Mouse (Mus musculus): ENCODE results near the gene Slc50a1. TPM values are rescaled to one million over a fixed set of nuclear protein-coding genes. Genes with fewer than 3 reads are reported as not detected.

Gene Slc50a1
- polyA plus RNA-seq (2015; fragmentation: Nextera tagmentation; extraction: Ambion mirVana) = 36.7 and 47.5 TPM in 2 replicates

GRCm38 (mm10) chr3:89270051-89270755 lies at the start of gene Slc50a1:
Gene Slc50a1 (minus strand): TSS chr3:89270570.

GRCm38 (mm10) chr3:89280606-89281511 lies 10.5 kb upstream of the Slc50a1 start, which contains the start of gene Efna1:
Gene Efna1 (minus strand): TSS chr3:89281142.

GRCm38 (mm10) chr3:89259076-89259475 lies 11.3 kb downstream of the Slc50a1 start, which contains the start of gene Dpm3:
Gene Dpm3 (plus strand): TSS chr3:89259358.

GRCm38 (mm10) chr3:89246261-89247100 lies 23.9 kb downstream of the Slc50a1 start, which contains the start of gene Trim46:
Gene Trim46 (minus strand): TSS chr3:89246309.

GRCm38 (mm10) chr3:89245688-89246171 lies 24.6 kb downstream of the Slc50a1 start, which contains the start of gene Krtcap2:
Gene Krtcap2 (plus strand): TSS chr3:89245966.

GRCm38 (mm10) chr3:89228836-89229235 lies 41.5 kb downstream of the Slc50a1 start, which contains the start of gene Muc1:
Gene Muc1 (plus strand): TSS chr3:89229057.

GRCm38 (mm10) chr3:89226900-89227299 lies 43.5 kb downstream of the Slc50a1 start, which contains the start of gene Mtx1:
Gene Mtx1 (minus strand): TSS chr3:89227088.

MicroRNAs encoded within 50 kb of the gene (microRNA counts, 519-probe panel; counts per million panel counts)
- microRNA mmu-miR-92b = 88.3 counts per million

Other genes with a start within 250 kb of the Slc50a1 start
- gene Rusc1, start 177.3 kb downstream of the Slc50a1 start, polyA plus RNA-seq (2015; fragmentation: Nextera tagmentation; extraction: Ambion mirVana) = 5.8 and 6.5 TPM in 2 replicates
- not detected in 2 replicates for gene Gm43738, start 169.5 kb downstream of the Slc50a1 start, polyA plus RNA-seq (2015; fragmentation: Nextera tagmentation; extraction: Ambion mirVana)
- gene Fdps, start 168.6 kb downstream of the Slc50a1 start, polyA plus RNA-seq (2015; fragmentation: Nextera tagmentation; extraction: Ambion mirVana) = 52.6 and 62.7 TPM in 2 replicates
- 37.9 and 48.2 TPM in 2 replicates for gene Pklr, start 134.4 kb downstream of the Slc50a1 start, polyA plus RNA-seq (2015; fragmentation: Nextera tagmentation; extraction: Ambion mirVana)
- 0.87 and 0.97 TPM in 2 replicates for gene Hcn3, start 110.4 kb downstream of the Slc50a1 start, polyA plus RNA-seq (2015; fragmentation: Nextera tagmentation; extraction: Ambion mirVana)
- 14.5 and 15.9 TPM in 2 replicates for gene Clk2, start 105.8 kb downstream of the Slc50a1 start, polyA plus RNA-seq (2015; fragmentation: Nextera tagmentation; extraction: Ambion mirVana)
- gene Scamp3, start 93.1 kb downstream of the Slc50a1 start, polyA plus RNA-seq (2015; fragmentation: Nextera tagmentation; extraction: Ambion mirVana) = 51.1 and 56.9 TPM in 2 replicates
- gene Fam189b, start 87.4 kb downstream of the Slc50a1 start, polyA plus RNA-seq (2015; fragmentation: Nextera tagmentation; extraction: Ambion mirVana) = 3.4 and 7.0 TPM in 2 replicates
- gene Gba, start 67.6 kb downstream of the Slc50a1 start, polyA plus RNA-seq (2015; fragmentation: Nextera tagmentation; extraction: Ambion mirVana) = 27.4 and 34.1 TPM in 2 replicates
- 4.1 and 6.7 TPM in 2 replicates for gene Thbs3, start 55.4 kb downstream of the Slc50a1 start, polyA plus RNA-seq (2015; fragmentation: Nextera tagmentation; extraction: Ambion mirVana)
- gene Mtx1, start 43.5 kb downstream of the Slc50a1 start, polyA plus RNA-seq (2015; fragmentation: Nextera tagmentation; extraction: Ambion mirVana) = 110 and 117 TPM in 2 replicates
- 0.24 and 0.66 TPM in 2 replicates for gene Muc1, start 41.5 kb downstream of the Slc50a1 start, polyA plus RNA-seq (2015; fragmentation: Nextera tagmentation; extraction: Ambion mirVana)
- 142 and 145 TPM in 2 replicates for gene Krtcap2, start 24.6 kb downstream of the Slc50a1 start, polyA plus RNA-seq (2015; fragmentation: Nextera tagmentation; extraction: Ambion mirVana)
- 0.10 and 0.32 TPM in 2 replicates for gene Trim46, start 24.3 kb downstream of the Slc50a1 start, polyA plus RNA-seq (2015; fragmentation: Nextera tagmentation; extraction: Ambion mirVana)
- 92.8 and 112 TPM in 2 replicates for gene Dpm3, start 11.2 kb downstream of the Slc50a1 start, polyA plus RNA-seq (2015; fragmentation: Nextera tagmentation; extraction: Ambion mirVana)
- 12.4 and 15.9 TPM in 2 replicates for gene Efna1, start 10.6 kb upstream of the Slc50a1 start, polyA plus RNA-seq (2015; fragmentation: Nextera tagmentation; extraction: Ambion mirVana)
- 0.12 and 0.20 TPM in 2 replicates for gene Efna3, start 52.4 kb upstream of the Slc50a1 start, polyA plus RNA-seq (2015; fragmentation: Nextera tagmentation; extraction: Ambion mirVana)
- gene Efna4, start 67.5 kb upstream of the Slc50a1 start, polyA plus RNA-seq (2015; fragmentation: Nextera tagmentation; extraction: Ambion mirVana) = 2.4 and 2.6 TPM in 2 replicates
- 32.1 and 39.1 TPM in 2 replicates for gene Adam15, start 79.4 kb upstream of the Slc50a1 start, polyA plus RNA-seq (2015; fragmentation: Nextera tagmentation; extraction: Ambion mirVana)
- 0.07 TPM in 1 of 2 replicates, not detected in the other for gene Dcst2, start 91.4 kb upstream of the Slc50a1 start, polyA plus RNA-seq (2015; fragmentation: Nextera tagmentation; extraction: Ambion mirVana)
- gene Dcst1, start 94.7 kb upstream of the Slc50a1 start, polyA plus RNA-seq (2015; fragmentation: Nextera tagmentation; extraction: Ambion mirVana) = 0.10 and 0.22 TPM in 2 replicates
- gene Zbtb7b, start 124.2 kb upstream of the Slc50a1 start, polyA plus RNA-seq (2015; fragmentation: Nextera tagmentation; extraction: Ambion mirVana) = 2.5 and 4.8 TPM in 2 replicates
- not detected in 2 replicates for gene Lenep, start 132.2 kb upstream of the Slc50a1 start, polyA plus RNA-seq (2015; fragmentation: Nextera tagmentation; extraction: Ambion mirVana)
- 17.2 and 17.7 TPM in 2 replicates for gene Flad1, start 141.3 kb upstream of the Slc50a1 start, polyA plus RNA-seq (2015; fragmentation: Nextera tagmentation; extraction: Ambion mirVana)
- 345 and 362 TPM in 2 replicates for gene Cks1b, start 147.8 kb upstream of the Slc50a1 start, polyA plus RNA-seq (2015; fragmentation: Nextera tagmentation; extraction: Ambion mirVana)
- gene Shc1, start 147.9 kb upstream of the Slc50a1 start, polyA plus RNA-seq (2015; fragmentation: Nextera tagmentation; extraction: Ambion mirVana) = 42.6 and 45.2 TPM in 2 replicates
- 13.2 and 16.6 TPM in 2 replicates for gene Pygo2, start 159.6 kb upstream of the Slc50a1 start, polyA plus RNA-seq (2015; fragmentation: Nextera tagmentation; extraction: Ambion mirVana)
- gene Pbxip1, start 166.1 kb upstream of the Slc50a1 start, polyA plus RNA-seq (2015; fragmentation: Nextera tagmentation; extraction: Ambion mirVana) = 19.8 and 25.3 TPM in 2 replicates
- 25.5 and 26.8 TPM in 2 replicates for gene Pmvk, start 184.0 kb upstream of the Slc50a1 start, polyA plus RNA-seq (2015; fragmentation: Nextera tagmentation; extraction: Ambion mirVana)
- gene Kcnn3, start 249.6 kb upstream of the Slc50a1 start, polyA plus RNA-seq (2015; fragmentation: Nextera tagmentation; extraction: Ambion mirVana) = 0.43 and 1.0 TPM in 2 replicates

Data from spleen, postnatal 0 days (tissue).